Mouse (Mus musculus) liver, postnatal 0 days (tissue): Measurements from ENCODE around the gene H2-Q2.

Experiments
- CTCF ChIP-seq: sonication (generic); IDR thresholded peaks from 2 replicates; pipeline ENCODE4 v1.5.1; 2016; ENCODE audit warnings: antibody characterized with exemption, low read depth
- EP300 ChIP-seq: IDR thresholded peaks from 2 replicates; pipeline ENCODE4 v1.6.1; 2016; ENCODE audit warnings: antibody characterized with exemption, low read depth, mild to moderate bottlenecking

DNA sequence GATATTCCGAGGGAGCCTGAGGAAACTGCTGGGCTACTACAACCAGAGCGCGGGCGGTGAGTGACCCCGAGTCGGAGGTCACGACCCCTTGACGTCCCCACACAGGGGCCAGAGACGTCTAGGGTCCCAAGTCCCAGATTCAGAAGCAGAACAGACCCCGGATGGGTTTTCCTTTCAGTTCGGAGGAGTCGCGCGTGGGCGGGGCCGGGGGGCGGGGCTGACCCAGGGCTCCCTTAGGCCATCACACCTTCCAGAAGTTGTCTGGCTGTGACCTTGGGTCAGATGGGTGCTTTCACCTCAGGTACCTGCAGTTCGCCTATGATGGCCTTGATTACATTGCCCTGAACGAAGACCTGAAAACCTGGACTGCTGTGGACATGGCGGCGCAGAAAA is 17.4 kb downstream of the H2-Q2 start:
- TF ChIP-seq CTCF = no peak
- no peak for TF ChIP-seq EP300
